8 mouse cellular contexts compared by ENCODE assay signal in genomic region chr6:51169971-51170411, GRCm38 (mm10).
A peak's percentile ranks its signal among the peaks of the same experiment; 100 is the strongest.
DNase-seq lines count a peak whose midpoint lies in the region; ATAC-seq and TF ChIP-seq lines count a peak whose summit lies in the region.

No protein-coding gene starts in this region.

- no peaks in the 10 kb centered on the region for H3K36me3 ChIP-seq in lung, embryonic 14.5 days (ENCODE audit: insufficient read depth)
- no peaks in the 10 kb centered on the region for H3K36me3 ChIP-seq in forebrain, embryonic 16.5 days (ENCODE audit: control insufficient read depth, insufficient read depth)
- H3K36me3 ChIP-seq in kidney, embryonic 16.5 days (ENCODE audit: insufficient read depth, low read length): no peaks in the 10 kb centered on the region
- H3K36me3 ChIP-seq in midbrain, embryonic 10.5 days: no peaks in the 10 kb centered on the region

- no peaks in the 10 kb centered on the region for H3K9me3 ChIP-seq in lung, embryonic 14.5 days (ENCODE audit: low read depth, low read length)
- no peaks in the 10 kb centered on the region; the same call in 1 of the 2 replicates for H3K9me3 ChIP-seq in forebrain, embryonic 16.5 days (ENCODE audit: control insufficient read depth, low read length)
- no peaks in the 10 kb centered on the region for H3K9me3 ChIP-seq in kidney, embryonic 16.5 days (ENCODE audit: low read length)
- no peaks in the 10 kb centered on the region for H3K9me3 ChIP-seq in midbrain, embryonic 10.5 days (replicated peaks)

- no peak for ATAC-seq in lung, embryonic 14.5 days (ENCODE audit: insufficient read depth)
- no peak for ATAC-seq in forebrain, embryonic 16.5 days
- no peak for ATAC-seq in kidney, embryonic 16.5 days (ENCODE audit: low FRiP score, low TSS enrichment)
- ATAC-seq in activated CD4-positive, CD25-positive, alpha-beta regulatory T cell, adult 4 months: no peak

- H3K4me1 ChIP-seq in lung, embryonic 14.5 days (ENCODE audit: insufficient read depth): peaks cover 8% of the 10 kb centered on the region; the same call in 1 of the 2 replicates
- H3K4me1 ChIP-seq in forebrain, embryonic 16.5 days (replicated peaks; ENCODE audit: control insufficient read depth, insufficient read depth, low read length): peaks cover 15% of the 10 kb centered on the region
- peaks cover 47% of the 10 kb centered on the region for H3K4me1 ChIP-seq in kidney, embryonic 16.5 days (ENCODE audit: insufficient read depth, low read length)
- peaks cover 71% of the 10 kb centered on the region for H3K4me1 ChIP-seq in midbrain, embryonic 10.5 days

- peak overlapping the region; percentile 27 for H3K4me3 ChIP-seq in lung, embryonic 14.5 days (ENCODE audit: low read depth, low read length)
- H3K4me3 ChIP-seq in forebrain, embryonic 16.5 days (replicated peaks; ENCODE audit: low read length): no peak overlapping the region
- H3K4me3 ChIP-seq in kidney, embryonic 16.5 days (ENCODE audit: low read length): peak overlapping the region; percentile 41
- H3K4me3 ChIP-seq in midbrain, embryonic 10.5 days: peak overlapping the region; percentile 45

- peak overlapping the region; percentile 53 for H3K9ac ChIP-seq in lung, embryonic 14.5 days
- H3K9ac ChIP-seq in forebrain, embryonic 16.5 days (replicated peaks; ENCODE audit: low read depth, low read length): no peak overlapping the region
- peak overlapping the region; percentile 72 for H3K9ac ChIP-seq in kidney, embryonic 16.5 days (replicated peaks; ENCODE audit: low read length)

- H3K4me2 ChIP-seq in lung, embryonic 14.5 days: peak overlapping the region; percentile 64
- H3K4me2 ChIP-seq in forebrain, embryonic 16.5 days (ENCODE audit: low read length): peak overlapping the region; percentile 31; the same call in 1 of the 2 replicates
- peak overlapping the region; percentile 62 for H3K4me2 ChIP-seq in kidney, embryonic 16.5 days (replicated peaks; ENCODE audit: low read depth, low read length)

- H3K27ac ChIP-seq in lung, embryonic 14.5 days (ENCODE audit: low read depth): peak overlapping the region; percentile 95
- 0 out of 2 replicates have a peak overlapping the region, but pooled peaks have one; percentile 35 for H3K27ac ChIP-seq in forebrain, embryonic 16.5 days (ENCODE audit: low read length)
- H3K27ac ChIP-seq in kidney, embryonic 16.5 days (ENCODE audit: low read length): peak overlapping the region; percentile 98
- peak overlapping the region; percentile 92 for H3K27ac ChIP-seq in midbrain, embryonic 10.5 days (replicated peaks)

- DNase-seq in lung, embryonic 14.5 days: peak; percentile 70
- DNase-seq in lung, postnatal 14 days: no peak
- DNase-seq in midbrain, embryonic 10.5 days (ENCODE audit: low spot score): peak; percentile 67
- DNase-seq in right cerebral cortex, postnatal 10 days (ENCODE audit: low spot score in 2 of 2): no peak
- no peak for DNase-seq in frontal cortex, adult 2 months (ENCODE audit: extremely low spot score in 1 of 2, low spot score in 1 of 2)

- peaks cover 20% of the 10 kb centered on the region for H3K27me3 ChIP-seq in lung, embryonic 14.5 days (ENCODE audit: insufficient read depth, low read length)
- peaks cover 34% of the 10 kb centered on the region for H3K27me3 ChIP-seq in forebrain, embryonic 16.5 days (replicated peaks; ENCODE audit: control insufficient read depth, insufficient read depth, low read length)
- no peaks in the 10 kb centered on the region for H3K27me3 ChIP-seq in kidney, embryonic 16.5 days (ENCODE audit: insufficient read depth, low read length)
- peaks cover 53% of the 10 kb centered on the region for H3K27me3 ChIP-seq in midbrain, embryonic 10.5 days (ENCODE audit: low read depth, poor library complexity, severe bottlenecking)

- 1% methylated on average over 22 of the region's 22 CpGs for WGBS in lung, embryonic 14.5 days
- WGBS in forebrain, embryonic 16.5 days: 7% methylated on average over 22 of the region's 22 CpGs
- WGBS in kidney, embryonic 16.5 days: 2% methylated on average over 22 of the region's 22 CpGs
- under 1% methylated on average over 22 of the region's 22 CpGs for WGBS in midbrain, embryonic 10.5 days

- no peak for TF ChIP-seq CTCF in lung, embryonic 14.5 days (IDR thresholded peaks at IDR 0.05; ENCODE audit: low read depth)

Comparison
In these comparisons a context has a peak if more than half of its experiments do, and no peak if none do; other contexts are left out.
1. DNase-seq: peak in lung, embryonic 14.5 days (single experiment) and midbrain, embryonic 10.5 days (single experiment); none in lung, postnatal 14 days (single experiment), right cerebral cortex, postnatal 10 days (0 of 2) and frontal cortex, adult 2 months (0 of 2).
2. H3K27ac ChIP-seq: peak in every context shown above with its lines; median percentile 98 in kidney, embryonic 16.5 days; 95 in lung, embryonic 14.5 days; 92 in midbrain, embryonic 10.5 days; 35 in forebrain, embryonic 16.5 days.
3. Peak in every context shown above with its lines, with median percentiles within 50 percentile points of each other: H3K4me2 ChIP-seq.